Mouse (Mus musculus): ENCODE data around the gene Syngr1. TPM values are rescaled to one million over a fixed set of nuclear protein-coding genes. Genes with fewer than 3 reads are reported as not detected.
A peak's percentile ranks its signal among the peaks of the same experiment; 100 is the strongest.

Gene Syngr1
- 26.3 and 39.4 TPM in 2 replicates for polyA plus RNA-seq (2014; fragmentation: Nextera tagmentation; extraction: Ambion mirVana)

GRCm38 (mm10) chr15:80091121-80091955 is at the start of gene Syngr1, which contains the start of gene Rpl3:
Gene Syngr1, plus strand, starts transcription at chr15:80091334.
Gene Rpl3, minus strand, starts transcription at chr15:80091868.
- Histone ChIP-seq H3K4me1 (ENCODE audit: control insufficient read depth, insufficient read depth, low read length) (peaks cover 10% of the 10 kb centered on the region), H3K27ac (replicated peaks; ENCODE audit: low read depth, low read length) (0 out of 2 replicates have a peak within 1 kb of the TSS, but pooled peaks have one; percentile 37), H3K4me3 (replicated peaks; ENCODE audit: low read depth, low read length) (peak within 1 kb of the TSS; percentile 75), H3K9ac (replicated peaks; ENCODE audit: low read length) (peak within 1 kb of the TSS; percentile 84), H3K9me3 (ENCODE audit: control insufficient read depth, low read length) (no peaks in the 10 kb centered on the region), H3K27me3 (ENCODE audit: control insufficient read depth, insufficient read depth, low read length) (no peaks in the 10 kb centered on the region; the same call in 1 of the 2 replicates), H3K36me3 (ENCODE audit: control insufficient read depth, insufficient read depth, low read length) (no peaks in the 10 kb centered on the region), H3K4me2 (ENCODE audit: low read length) (peak within 1 kb of the TSS; percentile 76)
- under 1% methylated on average over 86 of the region's 86 CpGs for WGBS
- ATAC-seq (ENCODE audit: low FRiP score, low TSS enrichment) (peak; percentile 73), DNase-seq (peak; percentile 92)

- WGBS = 70% methylated on average over 4 of the region's 4 CpGs
- no peak overlapping the region for H3K9ac ChIP-seq (replicated peaks; ENCODE audit: low read length)
- H3K4me1 ChIP-seq (ENCODE audit: control insufficient read depth, insufficient read depth, low read length) = no peaks in the 10 kb centered on the region
- no peaks in the 10 kb centered on the region for H3K9me3 ChIP-seq (ENCODE audit: control insufficient read depth, low read length)
- no peak overlapping the region for H3K4me2 ChIP-seq (ENCODE audit: low read length)
- DNase-seq (no peak), ATAC-seq (ENCODE audit: low FRiP score, low TSS enrichment) (no peak)
- H3K27ac ChIP-seq (replicated peaks; ENCODE audit: low read depth, low read length) = no peak overlapping the region
- no peaks in the 10 kb centered on the region for H3K36me3 ChIP-seq (ENCODE audit: control insufficient read depth, insufficient read depth, low read length)
- H3K4me3 ChIP-seq (replicated peaks; ENCODE audit: low read depth, low read length) = no peak overlapping the region
- H3K27me3 ChIP-seq (ENCODE audit: control insufficient read depth, insufficient read depth, low read length) = no peaks in the 10 kb centered on the region
Observed at GRCm38 (mm10) chr15:80042152-80042551, 49.0 kb upstream of the Syngr1 start.

GRCm38 (mm10) chr15:80044249-80044648 is 46.9 kb upstream of the Syngr1 start:
- H3K9me3 ChIP-seq (ENCODE audit: control insufficient read depth, low read length) = no peaks in the 10 kb centered on the region

GRCm38 (mm10) chr15:80045749-80046148 is 45.4 kb upstream of the Syngr1 start:
- Histone ChIP-seq H3K4me3 (replicated peaks; ENCODE audit: low read depth, low read length) (no peak overlapping the region), H3K9ac (replicated peaks; ENCODE audit: low read length) (no peak overlapping the region), H3K9me3 (ENCODE audit: control insufficient read depth, low read length) (no peaks in the 10 kb centered on the region), H3K27ac (replicated peaks; ENCODE audit: low read depth, low read length) (no peak overlapping the region), H3K4me2 (ENCODE audit: low read length) (no peak overlapping the region), H3K27me3 (ENCODE audit: control insufficient read depth, insufficient read depth, low read length) (no peaks in the 10 kb centered on the region; the same call in 1 of the 2 replicates), H3K36me3 (ENCODE audit: control insufficient read depth, insufficient read depth, low read length) (no peaks in the 10 kb centered on the region), H3K4me1 (ENCODE audit: control insufficient read depth, insufficient read depth, low read length) (no peaks in the 10 kb centered on the region)
- WGBS = 97% methylated on average over 2 of the region's 2 CpGs
- DNase-seq = no peak
- ATAC-seq (ENCODE audit: low FRiP score, low TSS enrichment) = no peak

More at GRCm38 (mm10) chr15:80044249-80044648, 46.9 kb upstream of the Syngr1 start:
- H3K27me3 ChIP-seq (ENCODE audit: control insufficient read depth, insufficient read depth, low read length) = no peaks in the 10 kb centered on the region
- no peaks in the 10 kb centered on the region for H3K4me1 ChIP-seq (ENCODE audit: control insufficient read depth, insufficient read depth, low read length)
- H3K9ac ChIP-seq (replicated peaks; ENCODE audit: low read length) = no peak overlapping the region
- no peak overlapping the region for H3K27ac ChIP-seq (replicated peaks; ENCODE audit: low read depth, low read length)
- no peak overlapping the region for H3K4me3 ChIP-seq (replicated peaks; ENCODE audit: low read depth, low read length)
- H3K36me3 ChIP-seq (ENCODE audit: control insufficient read depth, insufficient read depth, low read length) = no peaks in the 10 kb centered on the region
- ATAC-seq (ENCODE audit: low FRiP score, low TSS enrichment) = no peak
- no peak overlapping the region for H3K4me2 ChIP-seq (ENCODE audit: low read length)
- 92% methylated on average over 10 of the region's 10 CpGs for WGBS
- no peak for DNase-seq

GRCm38 (mm10) chr15:80047242-80047641 is 43.9 kb upstream of the Syngr1 start:
- no peak overlapping the region for H3K4me3 ChIP-seq (replicated peaks; ENCODE audit: low read depth, low read length)
- H3K9ac ChIP-seq (replicated peaks; ENCODE audit: low read length) = no peak overlapping the region
- H3K4me2 ChIP-seq (ENCODE audit: low read length) = no peak overlapping the region
- no peaks in the 10 kb centered on the region for H3K9me3 ChIP-seq (ENCODE audit: control insufficient read depth, low read length)
- no peaks in the 10 kb centered on the region for H3K4me1 ChIP-seq (ENCODE audit: control insufficient read depth, insufficient read depth, low read length)
- no peak overlapping the region for H3K27ac ChIP-seq (replicated peaks; ENCODE audit: low read depth, low read length)
- H3K36me3 ChIP-seq (ENCODE audit: control insufficient read depth, insufficient read depth, low read length) = no peaks in the 10 kb centered on the region
- WGBS = 71% methylated on average over 2 of the region's 2 CpGs
- DNase-seq = no peak
- H3K27me3 ChIP-seq (ENCODE audit: control insufficient read depth, insufficient read depth, low read length) = no peaks in the 10 kb centered on the region; the same call in 1 of the 2 replicates
- no peak for ATAC-seq (ENCODE audit: low FRiP score, low TSS enrichment)

- H3K9ac ChIP-seq (replicated peaks; ENCODE audit: low read length) = no peak overlapping the region
- no peaks in the 10 kb centered on the region for H3K4me1 ChIP-seq (ENCODE audit: control insufficient read depth, insufficient read depth, low read length)
- no peaks in the 10 kb centered on the region for H3K9me3 ChIP-seq (ENCODE audit: control insufficient read depth, low read length)
- no peaks in the 10 kb centered on the region for H3K36me3 ChIP-seq (ENCODE audit: control insufficient read depth, insufficient read depth, low read length)
- H3K4me2 ChIP-seq (ENCODE audit: low read length) = no peak overlapping the region
- WGBS = 71% methylated on average over 5 of the region's 5 CpGs
- no peak for DNase-seq
- H3K27ac ChIP-seq (replicated peaks; ENCODE audit: low read depth, low read length) = no peak overlapping the region
- H3K4me3 ChIP-seq (replicated peaks; ENCODE audit: low read depth, low read length) = no peak overlapping the region
- H3K27me3 ChIP-seq (ENCODE audit: control insufficient read depth, insufficient read depth, low read length) = no peaks in the 10 kb centered on the region; the same call in 1 of the 2 replicates
- no peak for ATAC-seq (ENCODE audit: low FRiP score, low TSS enrichment)
Observed at GRCm38 (mm10) chr15:80047973-80048372, 43.2 kb upstream of the Syngr1 start.

- ATAC-seq (ENCODE audit: low FRiP score, low TSS enrichment) = no peak
- 77% methylated on average over 4 of the region's 4 CpGs for WGBS
Observed at GRCm38 (mm10) chr15:80050093-80050492, 41.0 kb upstream of the Syngr1 start.

GRCm38 (mm10) chr15:80051092-80051761 is 39.9 kb upstream of the Syngr1 start:
- Histone ChIP-seq H3K36me3 (ENCODE audit: control insufficient read depth, insufficient read depth, low read length) (no peaks in the 10 kb centered on the region), H3K4me2 (ENCODE audit: low read length) (no peak overlapping the region), H3K4me1 (ENCODE audit: control insufficient read depth, insufficient read depth, low read length) (no peaks in the 10 kb centered on the region), H3K4me3 (replicated peaks; ENCODE audit: low read depth, low read length) (no peak overlapping the region), H3K27me3 (ENCODE audit: control insufficient read depth, insufficient read depth, low read length) (no peaks in the 10 kb centered on the region; the same call in 1 of the 2 replicates), H3K27ac (replicated peaks; ENCODE audit: low read depth, low read length) (no peak overlapping the region), H3K9ac (replicated peaks; ENCODE audit: low read length) (no peak overlapping the region), H3K9me3 (ENCODE audit: control insufficient read depth, low read length) (no peaks in the 10 kb centered on the region)
- ATAC-seq (ENCODE audit: low FRiP score, low TSS enrichment) (no peak), DNase-seq (no peak)
- 81% methylated on average over 19 of the region's 19 CpGs for WGBS

More at GRCm38 (mm10) chr15:80050093-80050492, 41.0 kb upstream of the Syngr1 start:
- Histone ChIP-seq H3K9ac (replicated peaks; ENCODE audit: low read length) (no peak overlapping the region), H3K4me1 (ENCODE audit: control insufficient read depth, insufficient read depth, low read length) (no peaks in the 10 kb centered on the region), H3K36me3 (ENCODE audit: control insufficient read depth, insufficient read depth, low read length) (no peaks in the 10 kb centered on the region), H3K27me3 (ENCODE audit: control insufficient read depth, insufficient read depth, low read length) (no peaks in the 10 kb centered on the region; the same call in 1 of the 2 replicates), H3K4me3 (replicated peaks; ENCODE audit: low read depth, low read length) (no peak overlapping the region), H3K27ac (replicated peaks; ENCODE audit: low read depth, low read length) (no peak overlapping the region), H3K4me2 (ENCODE audit: low read length) (no peak overlapping the region), H3K9me3 (ENCODE audit: control insufficient read depth, low read length) (no peaks in the 10 kb centered on the region)
- DNase-seq = no peak

Measured in midbrain, embryonic 14.5 days (tissue).